Mouse (Mus musculus) lung, adult 2 months (tissue): ENCODE measurements around the gene Gm10715.
"Not testable (repeated sequence)": the region's sequence is repeated elsewhere in the genome, so short reads cannot be mapped to it uniquely, and the experiment has no call there.

Experiments
- CTCF ChIP-seq: fragments of 200-500 bp; IDR thresholded peaks from 2 replicates; pipeline ENCODE4 v1.5.1; 2011; ENCODE audit warnings: mild to moderate bottlenecking, low read length, control low read depth; ENCODE audit not compliant: insufficient read depth
- POLR2A ChIP-seq: fragments of 200-500 bp; IDR thresholded peaks from 2 replicates; pipeline ENCODE4 v1.6.1; 2011; ENCODE audit warnings: low read depth, mild to moderate bottlenecking, control low read depth, low read length, borderline replicate concordance; ENCODE audit errors: extremely low read depth

GRCm38 (mm10) chr9:3006179-3006578 lies 30.5 kb upstream of the Gm10715 start:
- not testable (repeated sequence) for TF ChIP-seq POLR2A, CTCF
